Mouse (Mus musculus) hindbrain, embryonic 12.5 days (tissue): ENCODE results near the gene Krt39. TPM values are rescaled to one million over a fixed set of nuclear protein-coding genes. Genes with fewer than 3 reads are reported as not detected.

Experiments used
- ATAC-seq: fragments of 200-750 bp; cut with Nextera tagmentation; 2 replicates; pipeline ENCODE4 v1.8.0; 2017; ENCODE audit warnings: moderate TSS enrichment; ENCODE audit not compliant: low FRiP score
- H3K27ac ChIP-seq: fragments of 300-500 bp; sonication (generic); 2 replicates; pipeline ENCODE4 v1.5.1; 2016; ENCODE audit warnings: mild to moderate bottlenecking
- H3K27me3 ChIP-seq: fragments of 300-500 bp; sonication (generic); 2 replicates; pipeline ENCODE4 v1.6.1; 2016; ENCODE audit warnings: mild to moderate bottlenecking
- H3K36me3 ChIP-seq: fragments of 300-500 bp; sonication (generic); 2 replicates; pipeline ENCODE4 v1.6.1; 2016; ENCODE audit warnings: mild to moderate bottlenecking
- H3K4me1 ChIP-seq: fragments of 300-500 bp; sonication (generic); 2 replicates; pipeline ENCODE4 v1.6.1; 2016
- H3K4me2 ChIP-seq: fragments of 300-500 bp; sonication (generic); replicated peaks from 2 replicates; pipeline ENCODE4 v1.6.1; 2016; ENCODE audit warnings: mild to moderate bottlenecking
- H3K4me3 ChIP-seq: fragments of 300-500 bp; sonication (generic); 2 replicates; pipeline ENCODE4 v1.5.1; 2016; ENCODE audit warnings: mild to moderate bottlenecking
- H3K9ac ChIP-seq: fragments of 300-500 bp; sonication (generic); 2 replicates; pipeline ENCODE4 v1.6.1; 2016; ENCODE audit warnings: mild to moderate bottlenecking, moderate library complexity
- H3K9me3 ChIP-seq: fragments of 300-500 bp; sonication (generic); replicated peaks from 2 replicates; pipeline ENCODE4 v1.6.1; 2016; ENCODE audit warnings: mild to moderate bottlenecking
- WGBS: fragments of 180-500 bp; shearing (Covaris S2); methylation state at CpG from one replicate; pipeline ENCODE4 v1.1.7; 2016; 5-methylcytosine and 5-hydroxymethylcytosine counted together
- polyA plus RNA-seq: library from polyadenylated mRNA; unstranded; fragments of >200 nt; fragmentation: Nextera tagmentation; extraction: Ambion mirVana; gene quantifications from 2 replicates; pipeline ENCODE4 v1.2.1, GENCODE M21; 2016

Krt39 gene
- polyA plus RNA-seq, 1 experiment from 2014 or later, result not detected

DNA sequence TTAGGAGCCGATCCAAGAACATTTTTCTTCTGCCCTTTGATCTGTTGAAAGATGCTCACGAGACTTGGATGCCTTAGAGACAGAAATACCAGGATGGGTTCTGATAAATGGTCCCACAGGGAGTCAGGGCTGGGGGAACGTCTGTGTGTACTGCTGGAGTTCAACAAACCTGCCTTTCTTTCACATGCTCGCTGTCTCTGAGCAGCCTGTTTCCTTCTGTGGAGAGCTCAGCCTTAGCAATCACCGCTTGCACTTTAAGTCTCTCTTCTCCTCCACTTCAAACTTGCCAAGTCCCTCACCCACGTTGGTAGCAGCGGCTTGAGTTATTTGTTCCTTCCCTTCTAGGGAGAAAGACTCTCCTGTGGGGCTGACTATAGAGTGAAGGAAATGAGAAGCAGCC lies 54.8 kb downstream of the Krt39 start:
- no peaks in the 10 kb centered on the region for H3K4me1 ChIP-seq
- H3K27me3 ChIP-seq, result no peaks in the 10 kb centered on the region
- no peak overlapping the region for H3K9ac ChIP-seq
- H3K27ac ChIP-seq, result no peak overlapping the region
- no peak overlapping the region for H3K4me3 ChIP-seq
- no peak overlapping the region for H3K4me2 ChIP-seq
- H3K9me3 ChIP-seq, result no peaks in the 10 kb centered on the region
- WGBS, result 45% methylated on average over 7 of the region's 7 CpGs
- H3K36me3 ChIP-seq, result no peaks in the 10 kb centered on the region
- ATAC-seq, result no peak

DNA sequence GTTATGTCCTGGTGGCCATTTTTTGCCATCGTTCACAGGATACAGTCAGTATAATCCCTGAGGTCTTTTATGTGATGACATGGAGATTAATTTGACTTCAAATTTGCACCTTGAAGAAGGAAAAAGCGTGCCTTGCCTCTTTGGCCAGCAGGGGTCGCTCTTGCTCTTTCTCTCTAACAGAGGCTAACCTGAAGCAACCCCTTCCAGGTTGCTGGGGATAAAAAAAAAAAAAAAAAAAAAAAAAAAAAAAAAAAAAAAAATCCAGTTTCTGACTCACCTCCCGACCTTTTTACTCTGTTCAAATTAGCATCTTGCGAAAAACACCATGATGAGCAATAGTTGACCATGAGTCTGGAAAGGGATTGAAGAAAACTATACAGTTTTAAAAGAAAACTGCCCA lies 56.3 kb downstream of the Krt39 start:
- whole genome bisulfite sequencing, result 6% methylated on average over 5 of the region's 5 CpGs
- no peak overlapping the region for H3K4me2 ChIP-seq

More for the DNA sequence above, 56.3 kb downstream of the Krt39 start:
- Histone ChIP-seq H3K9me3 (no peaks in the 10 kb centered on the region), H3K9ac (no peak overlapping the region), H3K27ac (no peak overlapping the region), H3K4me3 (no peak overlapping the region), H3K27me3 (no peaks in the 10 kb centered on the region), H3K36me3 (no peaks in the 10 kb centered on the region), H3K4me1 (no peaks in the 10 kb centered on the region)
- no peak for ATAC-seq

Other genes with a start within 250 kb of the Krt39 start
- not detected in 2 replicates for gene Krt24, start 236.1 kb downstream of the Krt39 start, polyA plus RNA-seq
- not detected in 2 replicates for gene Krt25, start 198.4 kb downstream of the Krt39 start, polyA plus RNA-seq
- gene Krt26, start 183.4 kb downstream of the Krt39 start, polyA plus RNA-seq, result 0.27 and 0.30 TPM in 2 replicates
- gene Krt27, start 170.2 kb downstream of the Krt39 start, polyA plus RNA-seq, result not detected in 2 replicates
- gene Krt28, start 146.4 kb downstream of the Krt39 start, polyA plus RNA-seq, result 0.21 and 0.27 TPM in 2 replicates
- 32.7 and 39.8 TPM in 2 replicates for gene Krt10, start 132.0 kb downstream of the Krt39 start, polyA plus RNA-seq
- gene Krt12, start 99.1 kb downstream of the Krt39 start, polyA plus RNA-seq, result 0.12 TPM in 1 of 2 replicates, not detected in the other
- gene Krt20, start 83.2 kb downstream of the Krt39 start, polyA plus RNA-seq, result 0.35 TPM in 2 replicates
- 0.22 TPM in 1 of 2 replicates, not detected in the other for gene Krt23, start 28.2 kb downstream of the Krt39 start, polyA plus RNA-seq
- gene Krt40, start 21.8 kb upstream of the Krt39 start, polyA plus RNA-seq, result not detected in 2 replicates
- gene Krtap3-3, start 29.5 kb upstream of the Krt39 start, polyA plus RNA-seq, result not detected in 2 replicates
- not detected in 2 replicates for gene Krtap3-2, start 35.5 kb upstream of the Krt39 start, polyA plus RNA-seq
- not detected in 2 replicates for gene Gm11939, start 38.1 kb upstream of the Krt39 start, polyA plus RNA-seq
- gene Krtap3-1, start 45.3 kb upstream of the Krt39 start, polyA plus RNA-seq, result not detected in 2 replicates
- not detected in 2 replicates for gene Krtap1-5, start 59.7 kb upstream of the Krt39 start, polyA plus RNA-seq
- gene Krtap1-4, start 62.3 kb upstream of the Krt39 start, polyA plus RNA-seq, result not detected in 2 replicates
- gene Krtap1-3, start 70.0 kb upstream of the Krt39 start, polyA plus RNA-seq, result not detected in 2 replicates
- not detected in 2 replicates for gene Krtap9-3, start 76.8 kb upstream of the Krt39 start, polyA plus RNA-seq
- gene Gm11938, start 82.0 kb upstream of the Krt39 start, polyA plus RNA-seq, result not detected in 2 replicates
- not detected in 2 replicates for gene Gm11937, start 88.9 kb upstream of the Krt39 start, polyA plus RNA-seq
- not detected in 2 replicates for gene Krtap2-4, start 93.5 kb upstream of the Krt39 start, polyA plus RNA-seq
- gene Gm11562, start 99.1 kb upstream of the Krt39 start, polyA plus RNA-seq, result not detected in 2 replicates
- gene Krtap4-1, start 106.9 kb upstream of the Krt39 start, polyA plus RNA-seq, result not detected in 2 replicates
- gene Krtap4-2, start 113.7 kb upstream of the Krt39 start, polyA plus RNA-seq, result not detected in 2 replicates
- gene Krtap4-7, start 122.8 kb upstream of the Krt39 start, polyA plus RNA-seq, result not detected in 2 replicates
- not detected in 2 replicates for gene Gm11555, start 128.9 kb upstream of the Krt39 start, polyA plus RNA-seq
- gene Gm11563, start 137.6 kb upstream of the Krt39 start, polyA plus RNA-seq, result not detected in 2 replicates
- gene Krtap4-6, start 144.6 kb upstream of the Krt39 start, polyA plus RNA-seq, result not detected in 2 replicates
- gene Gm14190, start 169.4 kb upstream of the Krt39 start, polyA plus RNA-seq, result not detected in 2 replicates
- gene Gm14180, start 213.0 kb upstream of the Krt39 start, polyA plus RNA-seq, result not detected in 2 replicates